Mouse (Mus musculus) cerebellum, adult 2 months (tissue): ENCODE data around the gene Gm49384.

Source experiments
- CTCF ChIP-seq: fragments of 200-500 bp; IDR thresholded peaks from 2 replicates; pipeline ENCODE4 v1.5.1; 2011; ENCODE audit warnings: low read depth, mild to moderate bottlenecking, control low read depth, low read length, moderate library complexity, borderline replicate concordance; ENCODE audit not compliant: insufficient read depth
- POLR2A ChIP-seq: fragments of 200-500 bp; IDR thresholded peaks from 2 replicates; pipeline ENCODE4 v1.6.1; 2011; ENCODE audit warnings: low read length, control low read depth, borderline replicate concordance; ENCODE audit not compliant: insufficient read depth

GRCm38 (mm10) chr12:69156436-69156835 is 47.6 kb downstream of the Gm49384 start:
- TF ChIP-seq CTCF (no peak), POLR2A (no peak)
